Mouse (Mus musculus): ENCODE measurements around the gene Gm17349. TPM values are rescaled to one million over a fixed set of nuclear protein-coding genes. Genes with fewer than 3 reads are reported as not detected.

Gene Gm17349
- polyA plus RNA-seq, 1 experiment = 1.0 TPM

DNA sequence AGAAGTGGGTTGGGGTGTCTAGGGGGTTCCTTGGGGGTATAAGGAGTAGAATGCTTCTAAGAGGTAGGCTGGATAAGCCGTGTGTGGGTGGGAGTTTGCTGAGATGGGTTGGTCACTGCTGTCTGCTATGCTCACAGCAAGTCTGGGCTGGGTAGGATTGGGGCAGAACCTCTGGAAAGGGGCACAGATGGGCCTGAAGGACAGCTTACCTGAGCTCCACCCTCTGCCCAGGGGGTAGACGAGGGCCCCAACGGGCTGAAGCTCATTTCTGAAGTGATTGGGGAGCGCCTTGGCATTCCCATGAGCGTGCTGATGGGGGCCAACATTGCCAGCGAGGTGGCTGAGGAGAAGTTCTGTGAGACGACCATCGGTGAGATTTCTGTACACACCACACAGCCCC is 14.6 kb upstream of the Gm17349 start:
- Histone ChIP-seq H3K27me3 (ENCODE audit: control insufficient read depth, insufficient read depth, low read length) (no peaks in the 10 kb centered on the region), H3K4me3 (ENCODE audit: extremely low read depth, insufficient read depth, insufficient read length) (no peak overlapping the region), H3K27ac (ENCODE audit: insufficient read depth, low read length) (no peak overlapping the region), H3K36me3 (ENCODE audit: control insufficient read depth, insufficient read depth, low read length) (no peaks in the 10 kb centered on the region), H3K4me1 (ENCODE audit: control insufficient read depth, insufficient read depth, insufficient read length) (peaks cover 8% of the 10 kb centered on the region; the same call in 1 of the 2 replicates)
- WGBS = 86% methylated on average over 8 of the region's 8 CpGs
- no peak for DNase-seq (ENCODE audit: low read depth in 1 of 2, low spot score in 2 of 2)
- TF ChIP-seq CTCF (IDR thresholded peaks at IDR 0.05; ENCODE audit: extremely low read depth, insufficient read depth, insufficient read length, insufficient replicate concordance) (no peak), POLR2A (IDR thresholded peaks at IDR 0.05; ENCODE audit: low read depth, low read length) (no peak)

DNA sequence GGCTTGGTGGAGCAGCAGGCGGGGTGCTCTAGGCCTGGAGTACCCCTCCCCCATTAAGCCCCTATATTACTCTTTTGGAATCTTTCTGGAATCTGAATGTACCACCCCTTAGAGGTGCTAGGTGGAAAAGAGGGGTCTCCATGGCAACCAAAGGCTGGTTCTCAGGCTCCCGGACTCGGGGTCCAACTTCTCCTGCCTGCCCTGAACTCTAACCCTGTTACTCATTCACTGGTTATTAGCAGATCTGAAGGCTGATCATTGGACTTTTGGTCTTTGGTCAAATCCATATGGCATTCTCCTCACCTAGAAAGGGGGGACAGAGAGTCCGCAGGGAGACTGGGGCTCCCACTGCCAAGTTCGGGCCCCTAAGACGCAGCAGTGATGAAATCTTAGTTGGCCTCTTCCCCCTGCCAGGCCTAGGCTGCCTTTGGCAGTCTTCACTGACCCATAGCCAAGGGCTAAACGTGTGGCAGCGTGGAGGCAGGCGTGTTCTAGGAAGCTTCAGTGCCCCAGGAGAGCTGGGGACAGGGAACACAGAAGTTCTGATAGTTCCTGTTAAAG is 13.3 kb upstream of the Gm17349 start:
- WGBS = 83% methylated on average over 9 of the region's 9 CpGs
- H3K4me3 ChIP-seq (ENCODE audit: extremely low read depth, insufficient read depth, insufficient read length) = no peak overlapping the region
- H3K36me3 ChIP-seq (ENCODE audit: control insufficient read depth, insufficient read depth, low read length) = no peaks in the 10 kb centered on the region
- no peaks in the 10 kb centered on the region for H3K27me3 ChIP-seq (ENCODE audit: control insufficient read depth, insufficient read depth, low read length)
- H3K27ac ChIP-seq (ENCODE audit: insufficient read depth, low read length) = no peak overlapping the region
- no peak for TF ChIP-seq CTCF (IDR thresholded peaks at IDR 0.05; ENCODE audit: extremely low read depth, insufficient read depth, insufficient read length, insufficient replicate concordance)
- no peak for TF ChIP-seq POLR2A (IDR thresholded peaks at IDR 0.05; ENCODE audit: low read depth, low read length)
- no peak for DNase-seq (ENCODE audit: low read depth in 1 of 2, low spot score in 2 of 2)
- H3K4me1 ChIP-seq (ENCODE audit: control insufficient read depth, insufficient read depth, insufficient read length) = no peaks in the 10 kb centered on the region

DNA sequence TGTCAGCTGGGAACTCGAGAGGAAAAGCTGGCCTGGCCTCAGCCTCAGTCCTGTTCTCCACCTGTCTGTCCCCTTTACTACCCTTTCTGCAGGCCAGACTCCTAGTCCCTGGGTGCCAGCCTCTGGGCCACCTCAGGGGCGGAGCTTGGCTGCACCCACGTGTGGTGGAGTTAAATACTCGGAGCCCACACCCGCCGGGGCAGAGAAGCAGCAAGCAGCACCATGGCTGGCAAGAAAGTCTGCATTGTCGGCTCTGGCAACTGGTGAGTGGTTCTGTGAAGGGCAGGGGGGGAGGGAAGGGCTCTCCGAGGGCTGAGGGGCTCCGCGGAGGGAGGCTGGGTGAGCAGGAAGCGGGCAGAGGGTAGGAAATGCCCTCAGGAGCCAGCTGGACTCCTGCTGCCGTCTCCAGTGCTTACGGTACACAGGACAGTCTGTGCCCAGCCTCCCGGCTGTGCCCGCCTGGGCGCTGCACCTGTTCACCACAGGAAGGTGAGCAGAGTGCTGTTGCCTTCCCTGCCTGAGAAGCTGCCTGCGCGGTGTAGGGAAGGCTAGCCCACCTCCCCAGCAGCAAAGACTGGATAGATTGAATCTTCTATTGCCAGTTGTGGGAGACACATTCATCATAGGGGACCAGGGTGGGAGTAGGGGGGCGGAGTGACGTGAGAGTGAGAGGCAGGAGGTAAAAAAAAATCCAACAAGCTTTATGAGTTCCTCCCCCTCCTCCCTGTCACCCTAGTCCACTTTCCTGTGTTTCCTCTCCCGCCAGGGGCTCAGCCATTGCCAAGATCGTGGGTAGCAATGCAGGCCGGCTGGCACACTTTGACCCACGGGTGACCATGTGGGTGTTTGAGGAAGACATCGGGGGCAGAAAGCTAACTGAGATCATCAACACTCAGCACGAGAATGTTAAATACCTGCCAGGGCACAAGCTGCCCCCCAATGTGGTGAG is 12.4 kb upstream of the Gm17349 start, which contains the start of gene Gpd1:
Gene Gpd1 (plus strand): TSS at position 130 of the 949 bp plus-strand sequence.
- H3K4me1 ChIP-seq (ENCODE audit: control insufficient read depth, insufficient read depth, insufficient read length) = no peaks in the 10 kb centered on the region
- peaks cover under 1% of the 10 kb centered on the region; the same call in 1 of the 2 replicates for H3K36me3 ChIP-seq (ENCODE audit: control insufficient read depth, insufficient read depth, low read length)
- WGBS = 16% methylated on average over 26 of the region's 26 CpGs
- no peak within 1 kb of the TSS; the same call in 1 of the 2 replicates for H3K4me3 ChIP-seq (ENCODE audit: extremely low read depth, insufficient read depth, insufficient read length)
- H3K27ac ChIP-seq (ENCODE audit: insufficient read depth, low read length) = no peak within 1 kb of the TSS
- H3K27me3 ChIP-seq (ENCODE audit: control insufficient read depth, insufficient read depth, low read length) = no peaks in the 10 kb centered on the region
- TF ChIP-seq POLR2A (IDR thresholded peaks at IDR 0.05; ENCODE audit: low read depth, low read length) (no peak), CTCF (IDR thresholded peaks at IDR 0.05; ENCODE audit: extremely low read depth, insufficient read depth, insufficient read length, insufficient replicate concordance) (no peak)
- DNase-seq (ENCODE audit: low read depth in 1 of 2, low spot score in 2 of 2) = no peak

DNA sequence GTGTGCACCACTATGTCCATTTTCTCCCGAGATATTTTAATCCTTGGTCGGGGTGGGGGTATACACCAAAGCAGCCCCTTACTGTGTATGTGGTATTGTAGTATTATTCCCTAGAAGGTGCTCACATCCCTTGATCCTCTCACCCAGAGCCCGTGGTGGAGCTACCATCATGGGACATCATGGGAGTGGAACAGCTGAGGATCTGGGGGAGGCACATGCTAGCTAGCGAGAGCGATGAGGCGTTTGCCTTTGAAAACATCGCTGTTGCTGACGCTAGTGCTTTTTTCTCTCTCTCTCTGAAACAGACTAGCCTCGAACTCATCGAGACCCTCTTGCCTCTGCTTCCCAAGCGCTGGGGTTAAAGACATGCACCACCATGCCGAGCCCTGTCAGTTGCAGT is 11.5 kb upstream of the Gm17349 start:
- Histone ChIP-seq H3K4me3 (ENCODE audit: extremely low read depth, insufficient read depth, insufficient read length) (no peak overlapping the region), H3K27ac (ENCODE audit: insufficient read depth, low read length) (no peak overlapping the region), H3K27me3 (ENCODE audit: control insufficient read depth, insufficient read depth, low read length) (no peaks in the 10 kb centered on the region), H3K4me1 (ENCODE audit: control insufficient read depth, insufficient read depth, insufficient read length) (no peaks in the 10 kb centered on the region), H3K36me3 (ENCODE audit: control insufficient read depth, insufficient read depth, low read length) (peaks cover 7% of the 10 kb centered on the region; the same call in 1 of the 2 replicates)
- DNase-seq (ENCODE audit: low read depth in 1 of 2, low spot score in 2 of 2) = no peak
- TF ChIP-seq CTCF (IDR thresholded peaks at IDR 0.05; ENCODE audit: extremely low read depth, insufficient read depth, insufficient read length, insufficient replicate concordance) = no peak
- TF ChIP-seq POLR2A (IDR thresholded peaks at IDR 0.05; ENCODE audit: low read depth, low read length) = no peak
- WGBS = 91% methylated on average over 12 of the region's 12 CpGs

DNA sequence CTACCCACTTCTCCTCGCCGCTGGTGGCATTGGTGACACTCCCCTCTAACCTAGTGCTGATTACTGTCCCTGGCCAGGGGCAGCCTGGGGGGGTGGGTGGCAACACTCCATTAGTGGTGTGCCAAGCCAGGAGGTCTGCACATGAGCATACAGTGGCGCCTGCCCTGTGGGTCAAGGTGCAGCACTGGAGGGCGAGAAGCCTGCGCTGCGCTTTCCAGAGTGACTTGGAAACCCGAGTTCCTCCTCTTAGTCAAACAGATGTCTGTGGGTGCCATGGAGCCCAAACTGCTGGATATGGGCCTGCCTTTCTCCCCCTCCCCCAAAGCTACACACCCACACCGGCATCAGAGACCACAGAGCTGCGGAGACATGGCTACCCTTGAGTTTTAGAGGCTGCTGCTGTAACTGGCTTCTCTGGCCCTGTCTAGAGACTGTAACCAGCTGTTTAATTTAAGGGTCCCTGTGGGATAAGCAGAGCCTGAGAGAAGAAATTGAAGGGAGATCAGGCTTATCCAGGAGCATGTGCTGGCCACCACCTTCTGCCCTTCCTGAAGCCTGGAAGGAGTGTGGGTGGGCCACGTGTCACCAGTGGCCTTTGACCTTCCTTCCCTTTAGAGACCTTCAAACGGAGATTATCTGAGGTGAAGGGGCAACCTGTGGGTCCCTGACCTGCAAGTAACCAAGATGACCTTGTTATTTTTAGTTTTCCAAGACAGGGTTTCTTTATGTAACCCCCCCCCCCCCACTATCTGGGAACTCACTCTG is 10.9 kb upstream of the Gm17349 start:
- no peak overlapping the region for H3K27ac ChIP-seq (ENCODE audit: insufficient read depth, low read length)
- TF ChIP-seq POLR2A (IDR thresholded peaks at IDR 0.05; ENCODE audit: low read depth, low read length) (no peak), CTCF (IDR thresholded peaks at IDR 0.05; ENCODE audit: extremely low read depth, insufficient read depth, insufficient read length, insufficient replicate concordance) (no peak)
- DNase-seq (ENCODE audit: low read depth in 1 of 2, low spot score in 2 of 2) = no peak
- H3K36me3 ChIP-seq (ENCODE audit: control insufficient read depth, insufficient read depth, low read length) = peaks cover 11% of the 10 kb centered on the region
- no peak overlapping the region for H3K4me3 ChIP-seq (ENCODE audit: extremely low read depth, insufficient read depth, insufficient read length)
- WGBS = 82% methylated on average over 11 of the region's 11 CpGs
- H3K27me3 ChIP-seq (ENCODE audit: control insufficient read depth, insufficient read depth, low read length) = no peaks in the 10 kb centered on the region
- H3K4me1 ChIP-seq (ENCODE audit: control insufficient read depth, insufficient read depth, insufficient read length) = no peaks in the 10 kb centered on the region

DNA sequence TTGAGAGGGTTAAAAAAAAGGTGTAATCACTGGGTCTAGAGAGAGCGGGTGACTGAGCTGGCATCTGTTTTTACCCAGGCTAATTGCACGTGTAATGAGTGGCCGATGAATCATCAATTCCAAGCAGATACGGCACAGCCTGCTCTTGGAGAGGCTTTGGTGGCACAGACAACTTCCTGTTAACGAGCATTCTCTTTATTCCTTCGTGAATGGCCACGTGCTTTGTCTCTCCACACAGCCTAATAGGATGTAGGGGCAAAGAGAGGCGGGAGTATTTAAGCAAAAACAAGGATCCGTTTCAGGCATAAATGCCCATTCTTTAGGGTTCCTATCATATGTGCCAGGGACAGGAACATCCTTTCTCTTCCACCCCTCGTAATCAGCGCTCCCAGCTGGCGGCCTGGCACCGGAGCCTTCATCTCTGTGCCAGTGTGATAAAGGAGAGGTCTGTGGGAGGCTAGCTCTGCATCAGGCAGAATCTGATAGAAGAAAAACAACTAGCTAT is 10.1 kb upstream of the Gm17349 start:
- Histone ChIP-seq H3K4me3 (ENCODE audit: extremely low read depth, insufficient read depth, insufficient read length) (no peak overlapping the region), H3K4me1 (ENCODE audit: control insufficient read depth, insufficient read depth, insufficient read length) (no peaks in the 10 kb centered on the region), H3K27ac (ENCODE audit: insufficient read depth, low read length) (no peak overlapping the region), H3K36me3 (ENCODE audit: control insufficient read depth, insufficient read depth, low read length) (peaks cover 16% of the 10 kb centered on the region), H3K27me3 (ENCODE audit: control insufficient read depth, insufficient read depth, low read length) (no peaks in the 10 kb centered on the region)
- WGBS = 76% methylated on average over 13 of the region's 13 CpGs
- DNase-seq (ENCODE audit: low read depth in 1 of 2, low spot score in 2 of 2) = no peak
- TF ChIP-seq POLR2A (IDR thresholded peaks at IDR 0.05; ENCODE audit: low read depth, low read length) = no peak
- TF ChIP-seq CTCF (IDR thresholded peaks at IDR 0.05; ENCODE audit: extremely low read depth, insufficient read depth, insufficient read length, insufficient replicate concordance) = no peak

All from spleen, adult 2 months (tissue).